In the genomic region with DNA sequence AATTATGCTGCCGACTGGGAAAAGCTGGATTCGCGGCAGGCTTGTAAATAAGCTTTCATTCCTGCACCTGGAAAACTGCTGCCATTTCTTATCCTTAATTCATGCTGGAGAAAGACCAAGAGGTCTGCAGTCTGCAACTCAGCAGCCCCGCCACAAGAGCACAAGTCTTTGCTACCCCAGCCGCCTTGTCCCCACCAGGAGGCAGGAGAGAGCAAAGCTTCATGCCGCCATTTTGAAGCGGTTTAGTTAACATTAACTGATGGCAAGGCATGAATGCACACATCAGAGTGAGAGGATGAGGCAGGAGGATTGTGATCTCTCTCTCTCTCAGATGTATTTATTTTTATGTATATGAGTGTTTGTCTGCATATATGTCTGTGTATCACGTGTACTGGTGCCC, we compare ENCODE assay signal across 20 mouse cellular contexts. TPM values are rescaled to one million over a fixed set of nuclear protein-coding genes. Genes with fewer than 3 reads are reported as not detected.
DNase-seq lines count a peak whose midpoint lies in the region; ATAC-seq and TF ChIP-seq lines count a peak whose summit lies in the region.
"Had no signal": no experiment of that assay in that cellular context is flagged by ENCODE, and none has a peak within 500 bp of the region (broad histone marks: within the 10 kb centered on the region; RNA-seq: fewer than 3 reads in every experiment).

No protein-coding gene starts in this region.

- H3K9ac ChIP-seq in hindbrain, postnatal 0 days (replicated peaks; ENCODE audit: low read length): no peak overlapping the region
- H3K9ac ChIP-seq in hindbrain, embryonic 11.5 days (ENCODE audit: low read depth, low read length): no peak overlapping the region
- H3K9ac ChIP-seq in liver, postnatal 0 days (replicated peaks): no peak overlapping the region
- no peak overlapping the region for H3K9ac ChIP-seq in stomach, embryonic 15.5 days
- H3K9ac ChIP-seq: embryonic facial prominence, embryonic 12.5 days; heart, embryonic 12.5 days; hindbrain, embryonic 15.5 days; limb, embryonic 13.5 days; midbrain, embryonic 13.5 days had no signal

- no peaks in the 10 kb centered on the region; the same call in 1 of the 2 replicates for H3K36me3 ChIP-seq in hindbrain, postnatal 0 days (ENCODE audit: insufficient read depth, low read length)
- H3K36me3 ChIP-seq in hindbrain, embryonic 11.5 days (ENCODE audit: control insufficient read depth, insufficient read depth, low read length): no peaks in the 10 kb centered on the region
- H3K36me3 ChIP-seq in liver, postnatal 0 days (replicated peaks; ENCODE audit: insufficient read depth, low read length): peaks cover 11% of the 10 kb centered on the region; the same call in 1 of the 2 replicates
- no peaks in the 10 kb centered on the region for H3K36me3 ChIP-seq in stomach, embryonic 15.5 days

- no peak overlapping the region for H3K4me2 ChIP-seq in hindbrain, postnatal 0 days (ENCODE audit: low read depth, low read length)
- H3K4me2 ChIP-seq in hindbrain, embryonic 11.5 days (replicated peaks; ENCODE audit: low read depth, low read length): no peak overlapping the region
- no peak overlapping the region for H3K4me2 ChIP-seq in liver, postnatal 0 days (ENCODE audit: low read depth, low read length)
- no peak overlapping the region for H3K4me2 ChIP-seq in stomach, embryonic 15.5 days
- H3K4me2 ChIP-seq: embryonic facial prominence, embryonic 12.5 days; heart, embryonic 12.5 days; hindbrain, embryonic 15.5 days; limb, embryonic 13.5 days; midbrain, embryonic 13.5 days had no signal

- no peak overlapping the region for H3K4me3 ChIP-seq in hindbrain, postnatal 0 days (ENCODE audit: low read length)
- H3K4me3 ChIP-seq in hindbrain, embryonic 11.5 days (ENCODE audit: low read depth, low read length): no peak overlapping the region
- no peak overlapping the region for H3K4me3 ChIP-seq in liver, postnatal 0 days (ENCODE audit: low read depth, low read length)
- H3K4me3 ChIP-seq in stomach, embryonic 15.5 days (replicated peaks): no peak overlapping the region
- H3K4me3 ChIP-seq: embryonic facial prominence, embryonic 12.5 days; heart, embryonic 12.5 days; hindbrain, embryonic 15.5 days; limb, embryonic 13.5 days; midbrain, embryonic 13.5 days had no signal

- 82% methylated on average over 8 of the region's 8 CpGs for WGBS in hindbrain, postnatal 0 days
- WGBS in hindbrain, embryonic 11.5 days: 87% methylated on average over 8 of the region's 8 CpGs
- 84% methylated on average over 8 of the region's 8 CpGs for WGBS in liver, postnatal 0 days (ENCODE audit: insufficient replicate concordance)
- WGBS in stomach, embryonic 15.5 days: 70% methylated on average over 8 of the region's 8 CpGs

- no peaks in the 10 kb centered on the region for H3K4me1 ChIP-seq in hindbrain, postnatal 0 days (ENCODE audit: insufficient read depth, low read length)
- no peaks in the 10 kb centered on the region for H3K4me1 ChIP-seq in hindbrain, embryonic 11.5 days (replicated peaks; ENCODE audit: control insufficient read depth, insufficient read depth, low read length)
- H3K4me1 ChIP-seq in liver, postnatal 0 days (ENCODE audit: insufficient read depth): no peaks in the 10 kb centered on the region
- no peaks in the 10 kb centered on the region for H3K4me1 ChIP-seq in stomach, embryonic 15.5 days
- H3K4me1 ChIP-seq: embryonic facial prominence, embryonic 12.5 days; hindbrain, embryonic 15.5 days; limb, embryonic 13.5 days had no signal

- no peak overlapping the region for H3K27ac ChIP-seq in hindbrain, postnatal 0 days
- H3K27ac ChIP-seq in hindbrain, embryonic 11.5 days (ENCODE audit: low read depth, low read length): no peak overlapping the region
- no peak overlapping the region for H3K27ac ChIP-seq in liver, postnatal 0 days (ENCODE audit: low read depth)
- H3K27ac ChIP-seq in stomach, embryonic 15.5 days: 0 out of 2 replicates have a peak overlapping the region, but pooled peaks have one; percentile 23
- H3K27ac ChIP-seq: embryonic facial prominence, embryonic 12.5 days; hindbrain, embryonic 15.5 days; limb, embryonic 13.5 days; midbrain, embryonic 13.5 days had no signal

- no peaks in the 10 kb centered on the region for H3K27me3 ChIP-seq in hindbrain, postnatal 0 days (ENCODE audit: insufficient read depth, low read length)
- H3K27me3 ChIP-seq in hindbrain, embryonic 11.5 days (ENCODE audit: control insufficient read depth, insufficient read depth, low read length): no peaks in the 10 kb centered on the region
- H3K27me3 ChIP-seq in liver, postnatal 0 days (ENCODE audit: insufficient read depth, low read length): no peaks in the 10 kb centered on the region
- no peaks in the 10 kb centered on the region for H3K27me3 ChIP-seq in stomach, embryonic 15.5 days (replicated peaks)
- H3K27me3 ChIP-seq: embryonic facial prominence, embryonic 12.5 days; heart, embryonic 12.5 days; hindbrain, embryonic 15.5 days; limb, embryonic 13.5 days; midbrain, embryonic 13.5 days; Patski had no signal

- TF ChIP-seq CTCF in hindbrain, postnatal 0 days (IDR thresholded peaks at IDR 0.05; ENCODE audit: low read depth): peak; percentile 23; the same call in 1 of the 2 replicates
- peak; percentile 28 for TF ChIP-seq CTCF in liver, postnatal 0 days (IDR thresholded peaks at IDR 0.05; ENCODE audit: low read depth)

- DNase-seq in hindbrain, postnatal 0 days (ENCODE audit: low spot score): no peak
- no peak for DNase-seq in hindbrain, embryonic 11.5 days (ENCODE audit: low spot score)
- DNase-seq in liver, postnatal 0 days: no peak
- DNase-seq in liver (no peak), ES-CJ7 (ENCODE audit: low read depth, low spot score) (peak; percentile 60)
- DNase-seq in spleen, adult 18-20 months: no peak
- no peak for DNase-seq in left cerebral cortex, adult 9 months (ENCODE audit: low spot score in 2 of 2)
- DNase-seq: adrenal gland, postnatal 36 days; cerebellum, adult 8-10 months; kidney, adult 8-10 months; lung, adult 18-20 months; retina, postnatal 1 day; thymus, postnatal 14 days had no signal

- H3K9me3 ChIP-seq in hindbrain, postnatal 0 days (ENCODE audit: low read length): no peaks in the 10 kb centered on the region
- H3K9me3 ChIP-seq in hindbrain, embryonic 11.5 days (ENCODE audit: control insufficient read depth, low read length): no peaks in the 10 kb centered on the region
- H3K9me3 ChIP-seq in liver, postnatal 0 days (ENCODE audit: low read length): no peaks in the 10 kb centered on the region
- no peaks in the 10 kb centered on the region for H3K9me3 ChIP-seq in stomach, embryonic 15.5 days
- H3K9me3 ChIP-seq: embryonic facial prominence, embryonic 12.5 days; hindbrain, embryonic 15.5 days; limb, embryonic 13.5 days; midbrain, embryonic 13.5 days had no signal

- TF ChIP-seq EP300 in liver, postnatal 0 days (IDR thresholded peaks at IDR 0.05; ENCODE audit: low read depth): no peak

- no peak for ATAC-seq in hindbrain, postnatal 0 days
- ATAC-seq in hindbrain, embryonic 11.5 days (ENCODE audit: low FRiP score): no peak
- ATAC-seq in liver, postnatal 0 days: no peak
- no peak for ATAC-seq in stomach, embryonic 15.5 days (ENCODE audit: insufficient read depth, low FRiP score, low read depth)
- ATAC-seq: midbrain, embryonic 13.5 days; Patski had no signal

RNA-seq across cellular contexts. Expression of a gene that starts 14.4 kb away (rescaled TPM):
- 5.1 and 9.6 TPM in 2 replicates for total RNA-seq in hindbrain, postnatal 0 days (2014; rRNA removed)
- polyA plus RNA-seq in hindbrain, postnatal 0 days (2015; fragmentation: Nextera tagmentation; extraction: Ambion mirVana): 38.2 and 39.1 TPM in 2 replicates
- polyA plus RNA-seq in hindbrain, embryonic 11.5 days (2014; fragmentation: Nextera tagmentation; extraction: Ambion mirVana): 27.3 and 30.6 TPM in 2 replicates
- polyA plus RNA-seq in liver, postnatal 0 days (2015; fragmentation: Nextera tagmentation; extraction: Ambion mirVana): 27.0 and 27.9 TPM in 2 replicates
- polyA plus RNA-seq in stomach, embryonic 15.5 days (2015; fragmentation: Nextera tagmentation; extraction: Ambion mirVana): 32.4 and 36.6 TPM in 2 replicates

RNA-seq across cellular contexts. Expression of a gene that starts 34.5 kb away (rescaled TPM):
- 1.4 and 2.2 TPM in 2 replicates for total RNA-seq in hindbrain, postnatal 0 days (2014; rRNA removed)
- polyA plus RNA-seq in hindbrain, postnatal 0 days (2015; fragmentation: Nextera tagmentation; extraction: Ambion mirVana): 7.7 and 8.7 TPM in 2 replicates
- polyA plus RNA-seq in hindbrain, embryonic 11.5 days (2014; fragmentation: Nextera tagmentation; extraction: Ambion mirVana): 9.3 and 13.2 TPM in 2 replicates
- 3.8 and 4.8 TPM in 2 replicates for polyA plus RNA-seq in liver, postnatal 0 days (2015; fragmentation: Nextera tagmentation; extraction: Ambion mirVana)
- 10.0 and 12.1 TPM in 2 replicates for polyA plus RNA-seq in stomach, embryonic 15.5 days (2015; fragmentation: Nextera tagmentation; extraction: Ambion mirVana)

RNA-seq across cellular contexts. Expression of a gene that starts 34.6 kb away (rescaled TPM):
- 38.3 and 46.9 TPM in 2 replicates for total RNA-seq in hindbrain, postnatal 0 days (2014; rRNA removed)
- 17.6 and 18.4 TPM in 2 replicates for polyA plus RNA-seq in hindbrain, postnatal 0 days (2015; fragmentation: Nextera tagmentation; extraction: Ambion mirVana)
- polyA plus RNA-seq in hindbrain, embryonic 11.5 days (2014; fragmentation: Nextera tagmentation; extraction: Ambion mirVana): 41.1 TPM in 2 replicates
- polyA plus RNA-seq in liver, postnatal 0 days (2015; fragmentation: Nextera tagmentation; extraction: Ambion mirVana): 6.4 and 6.6 TPM in 2 replicates
- polyA plus RNA-seq in stomach, embryonic 15.5 days (2015; fragmentation: Nextera tagmentation; extraction: Ambion mirVana): 29.7 and 30.2 TPM in 2 replicates
